Mouse (Mus musculus): ENCODE results near the gene Cep97. TPM values are rescaled to one million over a fixed set of nuclear protein-coding genes. Genes with fewer than 3 reads are reported as not detected.

The Cep97 gene
- polyA plus RNA-seq (2015; fragmentation: Nextera tagmentation; extraction: Ambion mirVana): 3.5 and 3.9 TPM in 2 replicates

- Histone ChIP-seq H3K4me3 (replicated peaks) (peak within 1 kb of the TSS; percentile 87), H3K27me3 (no peaks in the 10 kb centered on the region), H3K36me3 (replicated peaks) (no peaks in the 10 kb centered on the region), H3K9ac (peak within 1 kb of the TSS; percentile 79), H3K4me2 (peak within 1 kb of the TSS; percentile 83), H3K4me1 (replicated peaks) (peaks cover 21% of the 10 kb centered on the region; the same call in 1 of the 2 replicates), H3K27ac (replicated peaks) (peak within 1 kb of the TSS; percentile 76), H3K9me3 (replicated peaks) (no peaks in the 10 kb centered on the region)
- WGBS (ENCODE audit: insufficient replicate concordance): under 1% methylated on average over 24 of the region's 24 CpGs
- ATAC-seq (ENCODE audit: insufficient read depth): peak; percentile 100
Measured at GRCm38 (mm10) chr16:55934453-55935037, at the start of gene Cep97. TSS of gene Cep97 (minus strand) at chr16:55934855.

- ATAC-seq (ENCODE audit: insufficient read depth): peak; percentile 34
- H3K27ac ChIP-seq (replicated peaks): peak overlapping the region; percentile 94
- 7% methylated on average over 14 of the region's 14 CpGs for WGBS (ENCODE audit: insufficient replicate concordance)
Measured at GRCm38 (mm10) chr16:55974903-55975285, 40.2 kb upstream of the Cep97 start.

GRCm38 (mm10) chr16:55974256-55974902 is 39.7 kb upstream of the Cep97 start:
- H3K36me3 ChIP-seq (replicated peaks): peaks cover 49% of the 10 kb centered on the region
- H3K4me3 ChIP-seq (replicated peaks): peak overlapping the region; percentile 98
- peak overlapping the region; percentile 95 for H3K4me2 ChIP-seq
- H3K9me3 ChIP-seq (replicated peaks): no peaks in the 10 kb centered on the region
- H3K27ac ChIP-seq (replicated peaks): peak overlapping the region; percentile 94
- no peaks in the 10 kb centered on the region for H3K27me3 ChIP-seq
- WGBS (ENCODE audit: insufficient replicate concordance): under 1% methylated on average over 55 of the region's 55 CpGs
- ATAC-seq (ENCODE audit: insufficient read depth): peak; percentile 87
- H3K4me1 ChIP-seq (replicated peaks): peaks cover 36% of the 10 kb centered on the region
- H3K9ac ChIP-seq: peak overlapping the region; percentile 97

More at GRCm38 (mm10) chr16:55974903-55975285, 40.2 kb upstream of the Cep97 start:
- Histone ChIP-seq H3K4me1 (replicated peaks) (peaks cover 36% of the 10 kb centered on the region), H3K4me3 (replicated peaks) (peak overlapping the region; percentile 98), H3K9ac (peak overlapping the region; percentile 97), H3K9me3 (replicated peaks) (no peaks in the 10 kb centered on the region), H3K4me2 (peak overlapping the region; percentile 95), H3K36me3 (replicated peaks) (peaks cover 44% of the 10 kb centered on the region), H3K27me3 (no peaks in the 10 kb centered on the region)

- no peaks in the 10 kb centered on the region for H3K9me3 ChIP-seq (replicated peaks)
- peak within 1 kb of the TSS; percentile 98 for H3K4me3 ChIP-seq (replicated peaks)
- no peaks in the 10 kb centered on the region for H3K27me3 ChIP-seq
- peaks cover 54% of the 10 kb centered on the region for H3K36me3 ChIP-seq (replicated peaks)
- H3K9ac ChIP-seq: peak within 1 kb of the TSS; percentile 97
- under 1% methylated on average over 77 of the region's 86 CpGs for whole genome bisulfite sequencing (ENCODE audit: insufficient replicate concordance)
- H3K27ac ChIP-seq (replicated peaks): peak within 1 kb of the TSS; percentile 94
- peaks cover 39% of the 10 kb centered on the region for H3K4me1 ChIP-seq (replicated peaks)
- peak; percentile 88 for ATAC-seq (ENCODE audit: insufficient read depth)
- peak within 1 kb of the TSS; percentile 95 for H3K4me2 ChIP-seq
Measured at GRCm38 (mm10) chr16:55973431-55974255, 39.0 kb upstream of the Cep97 start, which contains the start of gene Zbtb11. TSS of gene Zbtb11 (plus strand) at chr16:55973883.

GRCm38 (mm10) chr16:55972626-55973201 is 38.1 kb upstream of the Cep97 start:
- Histone ChIP-seq H3K4me3 (replicated peaks) (peak overlapping the region; percentile 98), H3K4me1 (replicated peaks) (peaks cover 45% of the 10 kb centered on the region), H3K4me2 (peak overlapping the region; percentile 73), H3K9ac (peak overlapping the region; percentile 97), H3K36me3 (replicated peaks) (peaks cover 51% of the 10 kb centered on the region), H3K9me3 (replicated peaks) (no peaks in the 10 kb centered on the region), H3K27me3 (no peaks in the 10 kb centered on the region), H3K27ac (replicated peaks) (peak overlapping the region; percentile 94)
- ATAC-seq (ENCODE audit: insufficient read depth): no peak
- 44% methylated on average over 10 of the region's 10 CpGs for WGBS (ENCODE audit: insufficient replicate concordance)

- ATAC-seq (ENCODE audit: insufficient read depth): no peak
- Histone ChIP-seq H3K9me3 (replicated peaks) (no peaks in the 10 kb centered on the region), H3K4me2 (no peak overlapping the region), H3K4me3 (replicated peaks) (no peak overlapping the region), H3K9ac (no peak overlapping the region), H3K27me3 (no peaks in the 10 kb centered on the region), H3K36me3 (replicated peaks) (peaks cover 51% of the 10 kb centered on the region), H3K27ac (replicated peaks) (peak overlapping the region; percentile 11; the same call in 1 of the 2 replicates), H3K4me1 (replicated peaks) (peaks cover 50% of the 10 kb centered on the region)
- WGBS (ENCODE audit: insufficient replicate concordance): 60% methylated on average over 6 of the region's 6 CpGs
Measured at GRCm38 (mm10) chr16:55971735-55972615, 37.3 kb upstream of the Cep97 start.

- no peak for ATAC-seq (ENCODE audit: insufficient read depth)
- no peaks in the 10 kb centered on the region for H3K27me3 ChIP-seq
- peaks cover 39% of the 10 kb centered on the region for H3K4me1 ChIP-seq (replicated peaks)
- 82% methylated on average over 5 of the region's 5 CpGs for WGBS (ENCODE audit: insufficient replicate concordance)
- H3K9me3 ChIP-seq (replicated peaks): no peaks in the 10 kb centered on the region
- H3K27ac ChIP-seq (replicated peaks): no peak overlapping the region
- H3K36me3 ChIP-seq (replicated peaks): peaks cover 51% of the 10 kb centered on the region
- no peak overlapping the region for H3K4me2 ChIP-seq
- H3K4me3 ChIP-seq (replicated peaks): no peak overlapping the region
- H3K9ac ChIP-seq: no peak overlapping the region
Measured at GRCm38 (mm10) chr16:55970416-55970815, 35.8 kb upstream of the Cep97 start.

- H3K4me3 ChIP-seq (replicated peaks): no peak overlapping the region
- H3K9me3 ChIP-seq (replicated peaks): no peaks in the 10 kb centered on the region
- H3K4me1 ChIP-seq (replicated peaks): peaks cover 34% of the 10 kb centered on the region
- H3K9ac ChIP-seq: no peak overlapping the region
- ATAC-seq (ENCODE audit: insufficient read depth): no peak
- no peaks in the 10 kb centered on the region for H3K27me3 ChIP-seq
- no peak overlapping the region for H3K27ac ChIP-seq (replicated peaks)
- WGBS (ENCODE audit: insufficient replicate concordance): 78% methylated on average over 3 of the region's 3 CpGs
- peak overlapping the region; percentile 8; the same call in 1 of the 2 replicates for H3K4me2 ChIP-seq
- H3K36me3 ChIP-seq (replicated peaks): peaks cover 51% of the 10 kb centered on the region
Measured at GRCm38 (mm10) chr16:55969147-55969546, 34.5 kb upstream of the Cep97 start.

- Histone ChIP-seq H3K4me3 (replicated peaks) (peak overlapping the region; percentile 71), H3K36me3 (replicated peaks) (peaks cover 47% of the 10 kb centered on the region), H3K4me1 (replicated peaks) (peaks cover 25% of the 10 kb centered on the region), H3K27me3 (no peaks in the 10 kb centered on the region), H3K9ac (peak overlapping the region; percentile 68), H3K27ac (replicated peaks) (peak overlapping the region; percentile 79), H3K9me3 (replicated peaks) (no peaks in the 10 kb centered on the region), H3K4me2 (peak overlapping the region; percentile 79)
- WGBS (ENCODE audit: insufficient replicate concordance): 11% methylated on average over 1 of the region's 1 CpGs
- no peak for ATAC-seq (ENCODE audit: insufficient read depth)
Measured at GRCm38 (mm10) chr16:55967221-55967620, 32.6 kb upstream of the Cep97 start.
